Mouse (Mus musculus): ENCODE measurements around the gene Map1s. TPM values are rescaled to one million over a fixed set of nuclear protein-coding genes. Genes with fewer than 3 reads are reported as not detected.

Gene Map1s
- polyA plus RNA-seq, 1 experiment from 2014 or later = 50.9 TPM

MicroRNAs encoded within 50 kb of the gene (microRNA counts, 519-probe panel; counts per million panel counts)
- microRNA mmu-miR-1969 = 19.7 counts per million

Small RNA genes lying within 50 kb of the gene (microRNA-seq; reads per million reads assigned to microRNA genes)
- gene Mir1969 = 2.6 reads per million, percentile 9 among the genes with 10 or more reads in this experiment
- gene Mir7067 = not detected

Other genes with a start within 250 kb of the Map1s start
- 38.5 and 47.7 TPM in 2 replicates for gene Pgpep1, start 245.5 kb upstream of the Map1s start, polyA plus RNA-seq (2015; fragmentation: Nextera tagmentation; extraction: Ambion mirVana)
- gene Lsm4, start 232.7 kb upstream of the Map1s start, polyA plus RNA-seq (2015; fragmentation: Nextera tagmentation; extraction: Ambion mirVana) = 268 and 320 TPM in 2 replicates
- gene Jund, start 207.0 kb upstream of the Map1s start, polyA plus RNA-seq (2015; fragmentation: Nextera tagmentation; extraction: Ambion mirVana) = 49.7 TPM in 2 replicates
- 0.02 TPM in 1 of 2 replicates, not detected in the other for gene Iqcn, start 202.5 kb upstream of the Map1s start, polyA plus RNA-seq (2015; fragmentation: Nextera tagmentation; extraction: Ambion mirVana)
- gene Gm3336, start 187.4 kb upstream of the Map1s start, polyA plus RNA-seq (2015; fragmentation: Nextera tagmentation; extraction: Ambion mirVana) = not detected in 2 replicates
- 0.08 and 0.16 TPM in 2 replicates for gene Pde4c, start 182.2 kb upstream of the Map1s start, polyA plus RNA-seq (2015; fragmentation: Nextera tagmentation; extraction: Ambion mirVana)
- 12.8 and 12.9 TPM in 2 replicates for gene Rab3a, start 151.3 kb upstream of the Map1s start, polyA plus RNA-seq (2015; fragmentation: Nextera tagmentation; extraction: Ambion mirVana)
- gene Mpv17l2, start 145.0 kb upstream of the Map1s start, polyA plus RNA-seq (2015; fragmentation: Nextera tagmentation; extraction: Ambion mirVana) = 35.4 and 36.2 TPM in 2 replicates
- 56.1 and 56.8 TPM in 2 replicates for gene Pik3r2, start 129.2 kb upstream of the Map1s start, polyA plus RNA-seq (2015; fragmentation: Nextera tagmentation; extraction: Ambion mirVana)
- gene Mast3, start 100.9 kb upstream of the Map1s start, polyA plus RNA-seq (2015; fragmentation: Nextera tagmentation; extraction: Ambion mirVana) = 13.6 and 15.8 TPM in 2 replicates
- 0.16 and 0.27 TPM in 2 replicates for gene Il12rb1, start 97.5 kb upstream of the Map1s start, polyA plus RNA-seq (2015; fragmentation: Nextera tagmentation; extraction: Ambion mirVana)
- 4.5 and 5.5 TPM in 2 replicates for gene Arrdc2, start 66.2 kb upstream of the Map1s start, polyA plus RNA-seq (2015; fragmentation: Nextera tagmentation; extraction: Ambion mirVana)
- 1.2 TPM in 2 replicates for gene Kcnn1, start 42.7 kb upstream of the Map1s start, polyA plus RNA-seq (2015; fragmentation: Nextera tagmentation; extraction: Ambion mirVana)
- 112 and 118 TPM in 2 replicates for gene Ccdc124, start 32.0 kb upstream of the Map1s start, polyA plus RNA-seq (2015; fragmentation: Nextera tagmentation; extraction: Ambion mirVana)
- gene Slc5a5, start 13.2 kb upstream of the Map1s start, polyA plus RNA-seq (2015; fragmentation: Nextera tagmentation; extraction: Ambion mirVana) = 0.25 and 0.29 TPM in 2 replicates
- 4,502 and 4,535 TPM in 2 replicates for gene Rpl18a, start 8.5 kb upstream of the Map1s start, polyA plus RNA-seq (2015; fragmentation: Nextera tagmentation; extraction: Ambion mirVana)